Mouse (Mus musculus) CH12.LX (cell line): ENCODE results near the gene Gm42417.

Source experiments
- CTCF ChIP-seq, 2 experiments: IDR thresholded peaks in 1 of 2; conservative IDR thresholded peaks in 1 of 2; 2 replicates each; pipeline ENCODE4 v1.5.1; 2011 to 2012; ENCODE audit warnings: low read depth in 2 of 2, low read length in 2 of 2, improper control_type of control experiment in 1 of 2, inconsistent platforms in 1 of 2, mild to moderate bottlenecking in 1 of 2, moderate library complexity in 1 of 2
- MAZ ChIP-seq: IDR thresholded peaks from 2 replicates; pipeline ENCODE4 v1.6.1; 2012; ENCODE audit warnings: low read depth, mild to moderate bottlenecking, inconsistent platforms, low read length, improper control_type of control experiment, moderate library complexity
- MEF2A ChIP-seq: IDR thresholded peaks from 2 replicates; pipeline ENCODE4 v1.6.1; 2014; ENCODE audit warnings: low read depth, mild to moderate bottlenecking, inconsistent platforms, low read length, improper control_type of control experiment, borderline replicate concordance
- POLR2A ChIP-seq: IDR thresholded peaks from 2 replicates; pipeline ENCODE4 v1.6.1; 2011; ENCODE audit warnings: low read depth, mild to moderate bottlenecking, improper control_type of control experiment, low read length
- TBP ChIP-seq: conservative IDR thresholded peaks from 2 replicates; pipeline ENCODE4 v1.6.1; 2011; ENCODE audit warnings: low read depth, low read length, improper control_type of control experiment

- TF ChIP-seq MAZ (peak; percentile 89), POLR2A (peak; percentile 93), CTCF (conservative IDR thresholded peaks at IDR 0.05 in 1 of 2, IDR thresholded peaks at IDR 0.05 in 1 of 2; ENCODE audit: low read depth in 2 of 2, low read length in 2 of 2) (peak; percentile 54 to 100), MEF2A (peak; percentile 67), TBP (0 out of 2 replicates have a peak, but pooled peaks have one; percentile 13)
These were observed 7.8 kb upstream of the Gm42417 start, which contains the start of gene Ankrd39 for GRCm38 (mm10) chr1:36546888-36547471.
